8 mouse cellular contexts compared by ENCODE assay signal in genomic region chr7:73374727-73375126, GRCm38 (mm10). TPM values are rescaled to one million over a fixed set of nuclear protein-coding genes. Genes with fewer than 3 reads are reported as not detected.
A peak's percentile ranks its signal among the peaks of the same experiment; 100 is the strongest.
DNase-seq lines count a peak whose midpoint lies in the region; ATAC-seq and TF ChIP-seq lines count a peak whose summit lies in the region.

No protein-coding gene starts in this region.

- H3K27ac ChIP-seq in left cerebral cortex, adult 2 months, result peak overlapping the region; percentile 82
- H3K27ac ChIP-seq in embryonic facial prominence, embryonic 12.5 days, result no peak overlapping the region
- no peak overlapping the region for H3K27ac ChIP-seq in heart, embryonic 15.5 days
- H3K27ac ChIP-seq in neural tube, embryonic 13.5 days (replicated peaks), result peak overlapping the region; percentile 97

- no peaks in the 10 kb centered on the region for H3K36me3 ChIP-seq in embryonic facial prominence, embryonic 12.5 days
- no peaks in the 10 kb centered on the region for H3K36me3 ChIP-seq in heart, embryonic 15.5 days
- H3K36me3 ChIP-seq in neural tube, embryonic 13.5 days, result no peaks in the 10 kb centered on the region

- H3K9me3 ChIP-seq in embryonic facial prominence, embryonic 12.5 days, result no peaks in the 10 kb centered on the region
- no peaks in the 10 kb centered on the region for H3K9me3 ChIP-seq in heart, embryonic 15.5 days (replicated peaks)
- no peaks in the 10 kb centered on the region for H3K9me3 ChIP-seq in neural tube, embryonic 13.5 days

- ATAC-seq in embryonic facial prominence, embryonic 12.5 days (ENCODE audit: insufficient number of reproducible peaks, insufficient read depth, low FRiP score, low TSS enrichment), result no peak; the same call in 1 of the 2 replicates
- ATAC-seq in heart, embryonic 15.5 days (replicated peaks; ENCODE audit: insufficient number of reproducible peaks, insufficient read depth, low FRiP score, low read depth), result no peak
- peak; percentile 73 for ATAC-seq in neural tube, embryonic 13.5 days (ENCODE audit: low read depth)

- TF ChIP-seq CTCF in left cerebral cortex, adult 2 months (IDR thresholded peaks at IDR 0.05), result no peak

- H3K4me1 ChIP-seq in embryonic facial prominence, embryonic 12.5 days, result peaks cover 22% of the 10 kb centered on the region
- H3K4me1 ChIP-seq in heart, embryonic 15.5 days (replicated peaks), result peaks cover 31% of the 10 kb centered on the region
- peaks cover 76% of the 10 kb centered on the region for H3K4me1 ChIP-seq in neural tube, embryonic 13.5 days (replicated peaks)

- H3K4me3 ChIP-seq in left cerebral cortex, adult 2 months, result peak overlapping the region; percentile 82
- H3K4me3 ChIP-seq in embryonic facial prominence, embryonic 12.5 days, result peak overlapping the region; percentile 68
- H3K4me3 ChIP-seq in heart, embryonic 15.5 days, result peak overlapping the region; percentile 63
- H3K4me3 ChIP-seq in neural tube, embryonic 13.5 days, result peak overlapping the region; percentile 83

- WGBS in embryonic facial prominence, embryonic 12.5 days, result 1% methylated on average over 14 of the region's 14 CpGs
- WGBS in heart, embryonic 15.5 days, result 2% methylated on average over 14 of the region's 14 CpGs
- under 1% methylated on average over 14 of the region's 14 CpGs for whole genome bisulfite sequencing in neural tube, embryonic 13.5 days

- H3K9ac ChIP-seq in embryonic facial prominence, embryonic 12.5 days, result peak overlapping the region; percentile 73; the same call in 1 of the 2 replicates
- peak overlapping the region; percentile 57; the same call in 1 of the 2 replicates for H3K9ac ChIP-seq in heart, embryonic 15.5 days
- H3K9ac ChIP-seq in neural tube, embryonic 13.5 days, result peak overlapping the region; percentile 97

- intact Hi-C loops in left cerebral cortex, adult 2 months (cut with DNase I), result loop anchor here (2.0 to 10.0 kb wide), 6 partner anchors 38 to 832 kb away; no protein-coding TSS in a partner anchor
- intact Hi-C loops in left cerebral cortex, postnatal 4 days (cut with DNase I), result loop anchor here (5.0 to 10.0 kb wide), 3 partner anchors 167 to 972 kb away; no protein-coding TSS in a partner anchor

- peaks cover 58% of the 10 kb centered on the region for H3K27me3 ChIP-seq in embryonic facial prominence, embryonic 12.5 days
- peaks cover 90% of the 10 kb centered on the region for H3K27me3 ChIP-seq in heart, embryonic 15.5 days
- H3K27me3 ChIP-seq in neural tube, embryonic 13.5 days, result peaks cover 22% of the 10 kb centered on the region

- peak in 1 of 2 experiments; percentile 55 for DNase-seq in left cerebral cortex, adult 2 months (ENCODE audit: extremely low spot score in 1 of 2, low spot score in 2 of 2)
- DNase-seq in left cerebral cortex, adult 9 months (ENCODE audit: low spot score in 2 of 2), result no peak
- peak; percentile 75 for DNase-seq in left cerebral cortex, postnatal 4 days
- DNase-seq in spleen, postnatal 4 days (ENCODE audit: low spot score in 2 of 2), result no peak
- no peak for DNase-seq in MN1 (ENCODE audit: low spot score)

- peak overlapping the region; percentile 98 for H3K4me2 ChIP-seq in embryonic facial prominence, embryonic 12.5 days (replicated peaks)
- peak overlapping the region; percentile 99 for H3K4me2 ChIP-seq in heart, embryonic 15.5 days
- peak overlapping the region; percentile 89 for H3K4me2 ChIP-seq in neural tube, embryonic 13.5 days

RNA-seq across cellular contexts. Expression of gene Rgma, which starts 0.6 kb away (rescaled TPM):
- 10 to 100 TPM; 52.3 to 54.6 TPM for total RNA-seq in left cerebral cortex, adult 2 months (2021)
- 24.3 and 28.1 TPM in 2 replicates for polyA plus RNA-seq in embryonic facial prominence, embryonic 12.5 days (2016; fragmentation: Nextera tagmentation; extraction: Ambion mirVana)
- polyA plus RNA-seq in heart, embryonic 15.5 days (2015; fragmentation: Nextera tagmentation; extraction: Ambion mirVana), result 3.3 and 5.9 TPM in 2 replicates
- 100 to 1,000 TPM; 185 to 206 TPM for total RNA-seq in left cerebral cortex, postnatal 4 days (2021)
- 41.4 and 49.6 TPM in 2 replicates for polyA plus RNA-seq in neural tube, embryonic 13.5 days (2015; fragmentation: Nextera tagmentation; extraction: Ambion mirVana)

Comparison
In these comparisons a context has a peak if more than half of its experiments do, and no peak if none do; other contexts are left out.
1. H3K27ac ChIP-seq: peak in left cerebral cortex, adult 2 months (single experiment) and neural tube, embryonic 13.5 days (single experiment); none in embryonic facial prominence, embryonic 12.5 days (single experiment) and heart, embryonic 15.5 days (single experiment).
2. Peak in every context shown above with its lines, with median percentiles within 50 percentile points of each other: H3K4me3 ChIP-seq, H3K4me2 ChIP-seq and H3K9ac ChIP-seq.